Mouse (Mus musculus): ENCODE data around the gene Ccdc88b.

- TF ChIP-seq GATA1 (IDR thresholded peaks at IDR 0.05; ENCODE audit: borderline replicate concordance, low read length) (no peak), FLI1 (IDR thresholded peaks at IDR 0.05; ENCODE audit: low read length) (no peak)
Observed at GRCm38 (mm10) chr19:6842353-6842752, 15.7 kb downstream of the Ccdc88b start.
